Mouse (Mus musculus): Measurements from ENCODE around the gene F830045P16Rik.
"Not testable (repeated sequence)": the region's sequence is repeated elsewhere in the genome, so short reads cannot be mapped to it uniquely, and the experiment has no call there.

The F830045P16Rik gene

DNA sequence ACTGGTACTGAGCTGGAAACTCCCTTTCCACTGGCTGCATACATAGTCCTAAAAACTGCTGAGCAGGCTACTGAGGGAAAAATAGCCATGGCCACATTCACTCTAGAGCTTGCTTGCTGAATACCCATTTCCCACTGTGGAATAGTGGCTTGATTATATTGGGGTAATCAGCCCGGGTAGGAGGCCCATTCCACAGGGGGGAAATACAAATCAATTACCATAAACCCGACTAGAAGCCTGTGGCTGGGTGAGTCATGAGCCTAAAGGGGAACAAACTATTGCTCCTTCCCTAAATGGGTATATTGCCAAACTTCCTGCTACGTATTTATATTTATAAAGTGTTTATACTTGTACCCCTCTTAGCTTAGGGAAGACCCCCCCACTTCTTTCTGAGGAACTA lies 10.4 kb upstream of the F830045P16Rik start:
- DNase-seq (ENCODE audit: extremely low read depth, low read depth, low spot score) = no peak

DNA sequence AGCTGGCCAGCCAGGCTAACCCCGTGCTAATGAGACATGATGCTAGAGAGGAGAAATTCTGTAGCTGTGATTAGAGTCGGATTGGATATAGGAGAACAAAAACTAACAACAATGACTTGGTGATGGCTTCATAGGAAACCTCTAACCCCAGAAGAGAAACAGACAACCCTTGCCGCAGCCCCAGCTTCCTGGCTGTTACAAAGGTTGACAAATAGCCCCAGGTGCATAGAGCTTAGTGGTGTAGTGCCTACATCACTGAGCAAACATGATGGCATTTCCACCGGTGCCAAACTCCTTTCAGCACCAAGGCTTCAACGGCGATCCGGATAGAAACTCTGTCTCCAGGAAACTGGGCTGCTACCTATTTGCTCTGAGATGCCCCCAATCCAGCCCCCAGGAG lies 9.2 kb upstream of the F830045P16Rik start:
- DNase-seq (ENCODE audit: extremely low read depth, low read depth, low spot score) = no peak

DNA sequence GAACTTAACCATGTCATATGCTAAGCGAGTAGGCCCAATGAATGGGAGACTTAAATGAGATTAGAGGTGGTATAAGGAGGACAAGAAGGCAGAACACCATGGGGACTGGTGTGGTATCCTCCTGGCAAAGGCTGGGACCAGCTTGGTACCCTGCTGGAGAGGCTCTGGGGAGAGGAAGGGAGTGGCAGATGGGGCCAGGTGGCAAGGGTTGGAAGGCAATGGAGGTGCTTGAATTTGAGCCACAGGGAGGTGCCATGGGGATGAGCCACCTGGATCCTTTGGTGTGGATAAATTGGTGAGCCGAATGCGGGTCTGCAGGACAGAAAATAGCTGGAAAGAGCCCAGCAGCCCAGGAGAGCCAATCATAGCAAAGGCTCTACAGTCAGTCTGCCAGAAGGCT lies 8.5 kb upstream of the F830045P16Rik start:
- no peak for DNase-seq (ENCODE audit: extremely low read depth, low read depth, low spot score)

DNA sequence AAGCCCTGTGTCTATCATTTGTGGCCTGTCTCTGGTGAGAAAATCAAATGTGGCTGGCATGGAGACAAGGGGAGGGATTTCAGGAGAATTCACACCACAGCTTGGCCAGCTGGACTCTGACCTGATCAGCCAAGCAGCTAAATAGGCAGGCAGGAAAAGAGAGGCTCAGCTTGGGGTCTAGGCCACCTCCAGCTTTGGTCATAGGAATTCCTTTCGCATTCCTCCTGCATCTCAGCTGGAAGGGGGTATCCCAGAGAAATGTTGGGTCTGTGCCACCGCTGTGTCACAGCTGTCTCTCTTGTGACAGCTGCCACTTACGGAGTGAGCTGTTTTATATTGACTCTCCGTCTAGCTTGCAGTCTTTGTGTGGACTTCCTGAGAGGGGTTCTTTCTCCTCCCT lies 8.0 kb upstream of the F830045P16Rik start:
- no peak for DNase-seq (ENCODE audit: extremely low read depth, low read depth, low spot score)

DNA sequence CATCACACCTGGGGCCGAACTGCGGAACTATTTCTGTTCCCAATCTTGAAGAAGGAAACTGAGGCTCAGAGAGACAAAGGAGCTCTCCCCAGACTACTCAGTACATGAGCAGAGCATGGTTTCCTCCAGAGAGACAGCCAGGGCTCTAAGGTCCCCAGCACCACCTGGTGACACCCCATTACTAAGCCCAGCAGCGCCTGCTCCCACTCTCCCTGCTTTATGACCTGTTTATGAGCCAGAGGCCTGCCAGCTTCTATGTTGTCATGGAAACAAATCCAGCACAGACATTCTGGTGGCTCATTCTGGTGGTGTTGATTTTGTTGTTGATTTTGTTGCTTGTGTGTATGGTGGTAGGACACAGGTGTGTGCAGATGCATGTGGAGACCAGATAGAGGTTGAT lies 3.6 kb upstream of the F830045P16Rik start:
- DNase-seq (ENCODE audit: extremely low read depth, low read depth, low spot score) = no peak

DNA sequence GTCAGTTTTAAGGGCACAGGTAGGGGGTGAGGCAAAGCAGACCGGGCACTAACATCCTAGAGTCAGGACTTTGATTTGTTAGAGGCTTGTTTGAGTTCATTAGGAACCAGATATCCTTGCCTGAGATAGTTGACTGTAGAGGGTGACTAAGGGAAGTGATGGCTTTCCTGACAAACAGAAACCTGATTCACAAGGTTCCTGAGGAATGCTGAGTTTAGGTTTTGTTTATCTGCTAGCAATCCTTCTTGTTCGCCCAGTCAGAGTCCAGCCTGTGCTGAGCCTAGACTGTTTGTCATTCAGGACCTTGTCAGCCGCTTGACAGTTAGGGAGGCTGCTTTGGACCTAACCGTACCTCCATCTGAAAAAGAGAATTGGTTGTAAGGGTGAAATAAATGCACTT lies 2.8 kb upstream of the F830045P16Rik start:
- no peak for DNase-seq (ENCODE audit: extremely low read depth, low read depth, low spot score)

DNA sequence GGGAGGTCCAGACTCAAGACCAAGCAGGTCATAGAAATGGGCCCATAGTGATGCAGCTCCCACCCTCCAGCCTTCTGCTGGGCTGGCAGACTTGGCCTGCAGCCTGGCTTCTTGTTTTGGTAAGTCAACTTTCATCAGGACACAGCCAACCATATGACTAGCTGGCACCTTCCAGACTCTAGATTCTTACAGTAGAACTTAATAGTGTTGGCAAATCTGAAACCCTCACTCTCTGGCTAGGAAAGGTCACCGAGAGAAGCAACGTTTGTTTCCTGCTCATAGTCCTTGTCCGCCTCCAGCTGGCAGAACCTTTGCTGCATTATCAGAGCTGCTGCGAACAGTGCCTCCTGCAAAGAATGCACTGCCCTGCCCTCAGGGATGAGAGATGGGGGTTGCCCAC lies 1.5 kb upstream of the F830045P16Rik start:
- DNase-seq (ENCODE audit: extremely low read depth, low read depth, low spot score) = no peak

DNA sequence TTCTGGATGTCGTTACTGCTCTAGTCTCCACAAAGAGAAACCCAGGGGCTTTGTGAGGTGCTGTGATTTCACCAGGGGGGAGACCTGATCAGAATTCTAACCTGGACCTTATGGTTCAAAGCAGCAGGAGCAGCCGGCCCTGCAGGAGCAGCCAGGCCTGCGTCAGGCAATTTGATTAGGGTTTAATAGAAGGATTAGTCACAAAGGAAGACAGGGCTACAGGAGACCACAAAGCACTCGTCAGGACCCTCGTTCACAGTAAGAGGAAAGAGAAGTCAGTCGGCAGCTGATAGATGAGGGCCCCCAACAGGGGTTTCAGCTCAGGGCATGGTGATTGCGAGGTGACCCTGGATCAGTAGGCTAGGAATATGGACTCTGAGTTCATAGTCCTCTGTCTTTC lies 958 bp upstream of the F830045P16Rik start:
- DNase-seq (ENCODE audit: extremely low read depth, low read depth, low spot score) = no peak

DNA sequence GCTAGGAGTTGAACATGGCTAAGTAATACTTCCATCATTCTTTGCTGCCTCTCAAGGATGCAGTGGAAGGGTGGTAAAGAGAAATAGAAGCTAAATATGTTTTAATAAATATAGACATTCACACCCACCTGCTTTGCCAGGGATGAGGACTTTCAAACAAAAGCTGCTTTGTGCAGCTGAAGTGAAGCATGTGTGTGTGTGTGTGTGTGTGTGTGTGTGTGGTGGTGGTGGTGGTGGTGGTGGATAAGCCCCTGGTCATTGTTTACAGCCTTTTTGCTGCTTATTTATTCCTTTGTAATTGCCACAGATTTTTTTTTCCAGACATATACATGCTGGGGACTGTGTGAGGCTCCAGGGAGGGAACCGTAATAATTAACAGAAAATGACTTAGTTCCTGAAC lies 524 bp upstream of the F830045P16Rik start:
- DNase-seq (ENCODE audit: extremely low read depth, low read depth, low spot score) = no peak

DNA sequence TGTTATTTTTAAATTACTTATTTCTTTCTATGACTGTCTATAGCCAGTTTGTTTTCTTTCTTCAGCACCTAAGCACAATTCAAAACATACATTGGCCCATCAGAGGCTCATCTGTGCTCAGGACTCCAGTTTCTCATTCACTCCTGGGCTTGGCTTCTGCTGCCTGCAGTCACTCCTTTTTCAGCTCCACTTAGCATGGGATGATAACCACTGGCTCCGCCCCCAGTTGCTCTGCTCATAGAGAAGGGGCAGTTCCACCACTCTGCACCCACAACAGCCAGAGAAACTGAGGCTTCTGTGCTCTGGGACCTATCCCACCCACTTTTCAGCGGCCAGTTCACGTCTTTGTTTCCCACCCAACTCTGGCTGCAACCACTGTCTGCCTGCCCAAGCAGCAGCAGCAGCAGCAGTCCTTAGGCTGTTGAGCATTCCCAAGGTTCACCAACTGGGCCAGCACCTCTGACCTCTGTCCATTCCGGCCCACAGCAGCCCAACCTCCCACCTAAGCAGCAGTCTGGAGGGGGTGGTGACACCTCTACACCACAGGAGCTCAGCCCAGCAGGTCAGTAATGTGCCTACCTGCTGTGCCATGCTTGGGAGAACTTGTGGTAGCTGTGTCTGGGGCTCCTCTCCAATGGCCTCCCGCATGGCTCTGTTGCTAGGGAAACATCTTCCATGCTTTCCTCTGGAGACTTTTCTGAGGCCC lies 1.4 kb downstream of the F830045P16Rik start:
- no peak for DNase-seq (ENCODE audit: extremely low read depth, low read depth, low spot score)

DNA sequence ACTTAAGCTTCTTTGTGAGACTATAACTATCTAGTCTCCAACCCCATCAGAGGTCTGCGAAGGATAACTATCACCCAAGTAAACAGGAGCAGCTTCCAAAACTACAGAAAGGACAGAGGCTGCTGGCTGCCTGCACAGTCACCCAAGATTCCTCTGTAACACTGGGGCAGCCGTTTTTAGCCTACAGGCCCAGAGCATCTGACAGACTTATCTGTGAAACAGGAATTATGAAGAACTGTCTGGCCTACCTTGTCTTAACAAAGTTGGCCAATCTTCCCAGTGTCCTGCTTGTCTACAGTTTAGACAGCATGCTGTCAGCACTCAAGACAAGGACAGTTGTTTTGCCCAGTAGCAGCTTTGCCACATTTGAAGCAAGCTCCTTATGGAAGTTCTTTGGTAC lies 4.5 kb downstream of the F830045P16Rik start:
- no peak for DNase-seq (ENCODE audit: extremely low read depth, low read depth, low spot score)

DNA sequence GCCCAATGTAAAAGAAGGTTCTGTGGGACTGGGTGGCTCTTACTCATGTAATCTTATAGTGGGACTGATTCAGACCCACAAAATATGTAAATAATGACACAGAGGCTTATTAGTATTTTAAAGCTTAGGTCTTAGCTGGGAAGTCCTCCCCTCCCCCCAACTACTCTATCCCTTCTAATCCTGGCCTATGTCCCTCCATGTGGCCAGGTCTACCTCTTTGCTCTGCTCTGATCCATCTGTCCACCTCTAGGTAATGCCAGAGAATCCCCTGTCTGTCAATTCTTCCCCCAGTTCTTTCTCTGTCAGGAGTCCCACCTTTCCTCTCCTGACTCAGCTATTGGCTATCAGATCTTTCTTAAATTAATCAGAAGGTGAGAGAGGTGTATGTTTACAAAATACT lies 5.3 kb downstream of the F830045P16Rik start:
- no peak for DNase-seq (ENCODE audit: extremely low read depth, low read depth, low spot score)

DNA sequence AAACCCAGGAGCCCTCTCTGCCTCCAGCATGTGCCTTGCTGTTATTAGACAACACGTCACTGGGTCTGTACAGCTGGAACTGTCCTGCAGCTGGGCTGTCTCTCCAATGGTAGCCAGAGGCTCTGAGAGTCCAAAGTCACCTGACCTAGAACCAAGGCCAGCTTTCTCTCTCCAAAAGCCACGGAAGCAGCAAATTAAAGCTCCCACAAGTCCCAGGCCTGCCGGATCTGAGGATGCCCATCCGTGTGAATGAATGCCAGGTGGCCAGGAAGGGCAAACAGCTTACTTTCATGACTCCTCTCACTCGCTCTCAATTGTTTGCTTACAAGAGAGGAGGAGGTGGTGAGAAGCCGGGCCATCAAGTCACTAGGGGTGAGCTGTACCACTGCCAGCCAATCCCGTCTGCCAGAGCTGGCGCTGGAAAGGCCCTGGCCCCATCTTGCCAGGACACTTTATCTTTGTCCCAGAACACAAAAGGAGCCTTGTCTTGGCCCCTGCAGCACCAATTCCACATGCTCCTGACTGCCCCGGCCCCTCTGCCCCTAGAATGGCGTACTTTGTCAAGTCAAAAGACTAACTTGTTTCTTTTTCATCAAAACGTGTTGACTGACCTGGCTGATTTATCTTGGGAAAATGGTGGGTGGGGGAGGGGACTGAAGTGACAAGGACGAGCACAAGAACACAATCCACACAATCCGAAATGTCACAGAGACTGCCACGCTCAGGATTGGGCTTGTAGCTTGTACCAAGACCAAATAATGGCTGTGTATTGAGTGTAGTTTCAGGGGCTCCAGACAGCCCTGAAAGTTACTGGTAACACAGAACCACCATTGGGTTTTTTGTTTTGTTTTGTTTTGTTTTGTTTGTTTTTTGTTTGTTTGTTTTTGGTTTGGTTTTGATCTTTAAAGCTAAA lies 6.8 kb downstream of the F830045P16Rik start:
- DNase-seq (ENCODE audit: extremely low read depth, low read depth, low spot score) = no peak

DNA sequence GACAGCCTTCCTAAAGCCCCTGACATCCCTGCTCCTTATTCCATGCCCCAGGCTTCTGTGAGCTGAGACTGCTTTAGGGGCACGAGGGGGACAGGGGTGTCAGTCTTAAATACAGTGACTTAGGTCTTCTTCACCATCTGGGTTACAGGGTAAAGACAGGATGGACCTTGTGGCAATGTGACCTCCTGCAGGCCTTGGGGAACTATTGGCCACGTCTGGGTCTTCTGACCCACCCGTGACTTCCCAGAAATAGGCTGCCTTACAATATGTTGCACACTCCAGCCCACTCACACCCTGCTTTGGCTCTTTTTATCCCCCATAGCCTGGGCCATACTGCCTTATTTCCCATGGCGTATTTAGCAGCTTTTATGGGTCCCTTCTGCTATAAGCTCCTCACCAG lies 8.5 kb downstream of the F830045P16Rik start:
- no peak for DNase-seq (ENCODE audit: extremely low read depth, low read depth, low spot score)

DNA sequence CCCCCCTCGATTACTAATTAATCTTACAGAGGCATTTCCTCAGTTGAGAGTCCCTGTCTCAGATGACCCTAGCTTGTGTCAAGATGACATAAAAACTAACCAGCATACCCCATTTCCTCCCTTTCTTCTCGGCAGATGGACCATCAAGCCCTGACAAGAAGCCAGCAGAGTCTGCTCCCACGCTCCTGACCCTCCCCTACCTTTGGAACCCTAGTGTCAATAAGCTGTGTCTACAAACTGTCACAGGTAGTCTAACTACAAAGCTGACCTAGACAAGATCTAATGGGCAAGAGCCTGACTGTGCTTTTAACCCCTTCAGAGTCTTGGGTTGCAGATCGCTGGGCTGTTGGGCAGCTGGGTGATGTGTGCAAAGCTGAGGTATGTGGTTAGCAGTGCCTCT lies 10.1 kb downstream of the F830045P16Rik start:
- DNase-seq (ENCODE audit: extremely low read depth, low read depth, low spot score) = no peak

DNA sequence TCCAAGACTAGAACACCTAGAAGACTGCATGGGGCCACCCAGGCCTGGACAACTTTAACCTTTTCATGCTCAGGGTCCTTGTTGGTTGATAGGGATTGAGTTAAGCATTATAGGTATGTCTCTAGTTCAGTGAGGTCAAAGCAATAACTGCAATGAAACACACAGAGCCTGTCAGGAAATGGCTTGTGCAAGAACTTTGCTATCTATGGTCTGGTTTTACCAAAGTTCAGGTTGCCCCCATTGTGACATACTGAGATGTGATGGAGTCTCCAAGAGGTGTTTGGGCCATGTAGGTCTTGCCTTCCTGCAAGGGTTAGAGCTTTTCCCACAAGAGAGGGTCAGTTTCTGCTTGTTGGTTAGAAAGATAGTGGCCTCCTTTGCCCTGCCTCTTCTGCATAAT lies 10.8 kb downstream of the F830045P16Rik start:
- DNase-seq (ENCODE audit: extremely low read depth, low read depth, low spot score) = no peak

DNA sequence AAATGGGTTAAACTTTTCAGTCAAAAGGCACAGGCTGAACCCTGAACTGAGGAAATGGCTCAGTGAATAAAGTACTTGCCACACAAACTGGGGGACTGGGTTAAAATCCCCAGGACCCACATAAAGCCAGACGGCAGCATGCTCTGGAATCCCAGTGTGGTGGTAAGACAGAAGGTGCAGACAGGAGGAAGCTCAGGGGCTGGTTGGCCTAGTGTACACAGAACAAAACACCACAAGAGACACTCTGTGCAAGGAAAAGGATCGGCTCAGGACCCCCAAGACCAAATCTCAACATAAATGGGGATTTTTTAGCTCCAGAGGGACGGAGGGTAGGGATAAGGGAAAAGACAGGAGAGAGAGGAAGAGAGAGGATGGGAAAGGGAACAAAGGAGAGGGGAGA lies 17.9 kb downstream of the F830045P16Rik start:
- DNase-seq (ENCODE audit: extremely low read depth, low read depth, low spot score) = no peak

DNA sequence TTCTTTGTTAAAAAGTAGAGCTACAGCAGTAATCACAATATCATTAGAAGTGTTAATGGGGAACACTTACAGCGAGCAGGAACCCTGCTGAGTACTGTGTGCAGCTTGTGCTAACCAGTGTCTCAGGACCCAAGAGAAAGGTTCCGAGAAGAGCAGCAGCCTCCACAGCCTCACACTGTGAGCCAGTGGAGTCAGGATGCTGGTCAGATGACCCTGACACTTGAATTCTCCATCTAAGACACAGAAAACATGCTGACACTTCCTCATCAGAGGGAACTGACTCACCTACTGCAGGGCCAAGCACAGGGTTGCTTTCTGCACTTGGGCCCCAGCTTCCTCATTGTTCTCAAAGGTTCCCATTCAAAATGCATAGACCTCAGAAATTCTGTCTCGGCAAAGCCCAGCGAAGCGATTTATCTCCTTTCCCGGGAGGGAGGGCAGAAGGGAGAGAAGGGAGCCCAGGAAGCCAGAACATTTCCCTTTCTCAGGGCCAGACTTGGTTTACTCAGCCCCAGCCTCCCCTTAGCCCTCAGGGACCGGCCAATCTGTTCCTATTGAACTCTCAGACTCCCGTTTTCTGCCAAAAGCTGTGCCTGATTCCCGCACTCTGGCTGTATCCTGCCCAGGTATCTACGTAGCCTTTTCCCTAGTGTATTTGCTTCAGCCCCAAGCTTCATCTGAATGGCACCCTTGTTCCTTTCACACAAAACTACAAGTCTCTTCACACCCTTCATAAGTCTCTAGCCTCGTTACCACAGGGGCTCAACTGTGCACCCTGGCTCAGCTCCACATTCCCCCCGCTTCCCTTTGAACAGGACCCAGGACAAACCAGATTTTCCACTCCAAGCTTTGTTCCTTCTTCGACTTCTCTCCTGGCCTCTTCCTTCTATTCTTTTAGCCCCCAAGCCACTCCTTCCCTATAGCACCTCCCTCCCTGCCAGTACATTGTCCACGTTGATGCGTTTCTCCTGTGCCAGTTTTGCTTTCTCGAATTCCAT lies 21.2 kb downstream of the F830045P16Rik start:
- no peak for DNase-seq (ENCODE audit: extremely low read depth, low read depth, low spot score)

DNA sequence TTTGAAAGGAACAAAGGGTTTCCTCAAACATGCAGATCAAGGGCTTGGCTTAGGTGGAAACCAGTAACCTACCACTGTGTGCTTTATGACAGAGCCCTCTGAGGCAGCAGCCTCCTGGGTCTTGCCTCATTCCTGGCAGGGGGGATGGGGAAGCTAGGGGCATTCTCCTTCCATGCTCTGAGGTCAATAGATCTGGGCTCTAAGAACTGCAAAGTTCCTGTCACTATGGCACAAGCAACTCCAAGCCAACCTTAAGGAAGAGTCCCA lies 22.1 kb downstream of the F830045P16Rik start:
- no peak for DNase-seq (ENCODE audit: extremely low read depth, low read depth, low spot score)

DNA sequence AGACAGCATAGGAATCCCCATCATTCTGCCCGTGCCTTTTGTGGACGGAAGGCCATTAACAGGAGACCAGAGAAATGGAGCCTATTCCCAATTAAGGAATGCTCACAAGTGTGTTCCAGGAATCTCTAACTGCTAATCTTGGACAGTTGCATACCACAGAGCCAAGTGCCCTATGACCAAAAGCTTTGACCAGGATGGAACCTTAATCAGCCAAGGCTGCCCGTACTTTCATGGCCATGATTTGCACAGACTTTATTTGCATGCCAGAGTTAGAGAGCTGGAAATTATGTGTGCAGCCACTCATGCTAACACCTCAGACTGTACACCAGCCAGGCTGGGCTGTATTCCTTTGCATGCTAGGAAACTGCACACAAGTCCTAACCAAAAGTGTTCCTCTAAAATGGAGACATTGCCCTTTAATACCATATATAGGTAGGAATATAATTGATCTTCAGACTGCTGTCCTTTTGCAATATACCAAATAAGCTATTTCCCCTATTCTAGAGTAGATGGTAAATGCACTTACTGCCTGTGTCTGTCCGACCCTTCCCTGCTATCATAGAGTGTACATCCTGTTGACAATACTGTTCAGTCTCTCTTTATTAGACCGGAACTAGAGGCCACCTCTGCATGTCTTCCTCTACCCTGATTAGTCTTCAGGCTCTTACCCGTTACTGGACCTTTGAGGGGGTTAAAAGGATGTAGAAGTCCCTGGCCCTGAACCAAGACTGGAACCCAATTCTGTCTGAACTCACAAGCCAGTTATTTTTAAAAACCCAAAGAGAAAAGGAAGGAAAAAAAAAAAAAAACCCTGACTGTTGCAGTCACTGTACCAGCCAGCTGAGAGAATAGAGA lies 22.6 kb downstream of the F830045P16Rik start:
- no peak for DNase-seq (ENCODE audit: extremely low read depth, low read depth, low spot score)

DNA sequence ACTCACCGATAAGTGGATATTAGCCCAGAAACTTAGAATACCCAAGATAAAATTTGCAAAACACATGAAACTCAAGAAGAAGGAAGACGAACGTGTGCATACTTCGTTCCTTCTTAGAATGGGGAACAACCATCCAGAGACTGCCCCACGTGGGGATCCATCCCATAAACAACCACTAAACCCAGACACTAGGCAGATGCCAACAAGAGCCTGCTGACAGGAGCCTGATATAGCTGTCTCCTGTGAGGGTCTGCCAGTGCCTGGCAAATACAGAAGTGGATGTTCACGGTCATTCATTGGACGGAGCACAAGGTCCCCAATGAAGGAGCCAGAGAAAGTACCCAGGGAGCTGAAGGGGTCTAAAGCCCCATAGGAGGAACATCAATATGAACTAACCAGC lies 24.3 kb downstream of the F830045P16Rik start:
- DNase-seq (ENCODE audit: extremely low read depth, low read depth, low spot score) = not testable (repeated sequence)

All from fat pad, adult 2 months (tissue).